Mouse (Mus musculus): ENCODE measurements around the gene Pfdn2. TPM values are rescaled to one million over a fixed set of nuclear protein-coding genes. Genes with fewer than 3 reads are reported as not detected.

The Pfdn2 gene
- total and polyA plus RNA-seq, 2 experiments from 2014 or later, result 9.3 to 94.7 TPM

GRCm38 (mm10) chr1:171343922-171344677, 1.4 kb upstream of the Pfdn2 start:
- Histone ChIP-seq H3K27ac (ENCODE audit: low read depth) (no peak overlapping the region), H3K27me3 (ENCODE audit: control insufficient read depth, insufficient read depth, low read length) (no peaks in the 10 kb centered on the region), H3K4me3 (ENCODE audit: low read depth, low read length) (no peak overlapping the region), H3K4me2 (ENCODE audit: low read depth, low read length) (0 out of 2 replicates have a peak overlapping the region, but pooled peaks have one; percentile 90), H3K9me3 (replicated peaks; ENCODE audit: control insufficient read depth, low read length) (no peaks in the 10 kb centered on the region), H3K4me1 (ENCODE audit: control insufficient read depth, insufficient read depth) (peaks cover 20% of the 10 kb centered on the region), H3K36me3 (replicated peaks; ENCODE audit: control insufficient read depth, insufficient read depth, low read length) (peaks cover 44% of the 10 kb centered on the region), H3K9ac (replicated peaks; ENCODE audit: low read depth, low read length) (no peak overlapping the region)
- 53% methylated on average over 9 of the region's 9 CpGs for WGBS
- DNase-seq (ENCODE audit: low spot score) (peak; percentile 19), ATAC-seq (ENCODE audit: insufficient read depth, low read depth) (peak; percentile 18; the same call in 1 of the 2 replicates)
- TF ChIP-seq EP300 (IDR thresholded peaks at IDR 0.05; ENCODE audit: low read depth) (no peak), CTCF (IDR thresholded peaks at IDR 0.05; ENCODE audit: low read depth) (no peak)

- peak overlapping the region; percentile 76 for H3K9ac ChIP-seq (replicated peaks; ENCODE audit: low read depth, low read length)
- peak overlapping the region; percentile 90 for H3K4me2 ChIP-seq (ENCODE audit: low read depth, low read length)
- ATAC-seq (ENCODE audit: insufficient read depth, low read depth), result no peak
- 64% methylated on average over 9 of the region's 9 CpGs for WGBS
- H3K4me1 ChIP-seq (ENCODE audit: control insufficient read depth, insufficient read depth), result peaks cover 20% of the 10 kb centered on the region
- H3K27ac ChIP-seq (ENCODE audit: low read depth), result no peak overlapping the region
- H3K36me3 ChIP-seq (replicated peaks; ENCODE audit: control insufficient read depth, insufficient read depth, low read length), result peaks cover 38% of the 10 kb centered on the region
- no peaks in the 10 kb centered on the region for H3K27me3 ChIP-seq (ENCODE audit: control insufficient read depth, insufficient read depth, low read length)
- DNase-seq (ENCODE audit: low spot score), result no peak
- no peaks in the 10 kb centered on the region for H3K9me3 ChIP-seq (replicated peaks; ENCODE audit: control insufficient read depth, low read length)
- peak overlapping the region; percentile 86 for H3K4me3 ChIP-seq (ENCODE audit: low read depth, low read length)
- TF ChIP-seq CTCF (IDR thresholded peaks at IDR 0.05; ENCODE audit: low read depth) (0 out of 2 replicates have a peak, but pooled peaks have one; percentile 1), EP300 (IDR thresholded peaks at IDR 0.05; ENCODE audit: low read depth) (no peak)
These were observed 755 bp upstream of the Pfdn2 start for GRCm38 (mm10) chr1:171344715-171345114.

- peaks cover 24% of the 10 kb centered on the region for H3K36me3 ChIP-seq (replicated peaks; ENCODE audit: control insufficient read depth, insufficient read depth, low read length)
- peak overlapping the region; percentile 86 for H3K4me3 ChIP-seq (ENCODE audit: low read depth, low read length)
- ATAC-seq (ENCODE audit: insufficient read depth, low read depth) (peak; percentile 22), DNase-seq (ENCODE audit: low spot score) (no peak)
- H3K27me3 ChIP-seq (ENCODE audit: control insufficient read depth, insufficient read depth, low read length), result no peaks in the 10 kb centered on the region
- H3K4me1 ChIP-seq (ENCODE audit: control insufficient read depth, insufficient read depth), result peaks cover 20% of the 10 kb centered on the region
- H3K9ac ChIP-seq (replicated peaks; ENCODE audit: low read depth, low read length), result peak overlapping the region; percentile 76
- no peak for TF ChIP-seq CTCF (IDR thresholded peaks at IDR 0.05; ENCODE audit: low read depth)
- TF ChIP-seq EP300 (IDR thresholded peaks at IDR 0.05; ENCODE audit: low read depth), result no peak
- H3K4me2 ChIP-seq (ENCODE audit: low read depth, low read length), result peak overlapping the region; percentile 90
- WGBS, result 1% methylated on average over 14 of the region's 14 CpGs
- no peaks in the 10 kb centered on the region for H3K9me3 ChIP-seq (replicated peaks; ENCODE audit: control insufficient read depth, low read length)
- H3K27ac ChIP-seq (ENCODE audit: low read depth), result peak overlapping the region; percentile 62
These were observed 603 bp downstream of the Pfdn2 start for GRCm38 (mm10) chr1:171346095-171346450.

GRCm38 (mm10) chr1:171348665-171349064, 3.2 kb downstream of the Pfdn2 start:
- 85% methylated on average over 3 of the region's 3 CpGs for WGBS
- DNase-seq (ENCODE audit: low spot score), result no peak
- peaks cover 20% of the 10 kb centered on the region for H3K4me1 ChIP-seq (ENCODE audit: control insufficient read depth, insufficient read depth)

GRCm38 (mm10) chr1:171349210-171349609, 3.7 kb downstream of the Pfdn2 start:
- H3K36me3 ChIP-seq (replicated peaks; ENCODE audit: control insufficient read depth, insufficient read depth, low read length), result no peaks in the 10 kb centered on the region
- DNase-seq (ENCODE audit: low spot score) (no peak), ATAC-seq (ENCODE audit: insufficient read depth, low read depth) (no peak)
- H3K4me1 ChIP-seq (ENCODE audit: control insufficient read depth, insufficient read depth), result peaks cover 18% of the 10 kb centered on the region
- no peak overlapping the region for H3K4me3 ChIP-seq (ENCODE audit: low read depth, low read length)
- no peak overlapping the region for H3K4me2 ChIP-seq (ENCODE audit: low read depth, low read length)
- no peak overlapping the region for H3K9ac ChIP-seq (replicated peaks; ENCODE audit: low read depth, low read length)
- no peaks in the 10 kb centered on the region for H3K9me3 ChIP-seq (replicated peaks; ENCODE audit: control insufficient read depth, low read length)
- no peak for TF ChIP-seq CTCF (IDR thresholded peaks at IDR 0.05; ENCODE audit: low read depth)
- TF ChIP-seq EP300 (IDR thresholded peaks at IDR 0.05; ENCODE audit: low read depth), result no peak
- no peaks in the 10 kb centered on the region for H3K27me3 ChIP-seq (ENCODE audit: control insufficient read depth, insufficient read depth, low read length)
- 88% methylated on average over 2 of the region's 2 CpGs for WGBS
- H3K27ac ChIP-seq (ENCODE audit: low read depth), result no peak overlapping the region

More at GRCm38 (mm10) chr1:171348665-171349064, 3.2 kb downstream of the Pfdn2 start:
- H3K36me3 ChIP-seq (replicated peaks; ENCODE audit: control insufficient read depth, insufficient read depth, low read length), result no peaks in the 10 kb centered on the region
- H3K27ac ChIP-seq (ENCODE audit: low read depth), result no peak overlapping the region
- H3K4me3 ChIP-seq (ENCODE audit: low read depth, low read length), result no peak overlapping the region
- TF ChIP-seq CTCF (IDR thresholded peaks at IDR 0.05; ENCODE audit: low read depth) (no peak), EP300 (IDR thresholded peaks at IDR 0.05; ENCODE audit: low read depth) (no peak)
- ATAC-seq (ENCODE audit: insufficient read depth, low read depth), result no peak
- no peak overlapping the region for H3K4me2 ChIP-seq (ENCODE audit: low read depth, low read length)
- H3K9ac ChIP-seq (replicated peaks; ENCODE audit: low read depth, low read length), result no peak overlapping the region
- H3K9me3 ChIP-seq (replicated peaks; ENCODE audit: control insufficient read depth, low read length), result no peaks in the 10 kb centered on the region
- H3K27me3 ChIP-seq (ENCODE audit: control insufficient read depth, insufficient read depth, low read length), result no peaks in the 10 kb centered on the region
